Mouse (Mus musculus) testis, adult 2 months (tissue): Measurements from ENCODE around the gene Bcl2a1d. TPM values are rescaled to one million over a fixed set of nuclear protein-coding genes. Genes with fewer than 3 reads are reported as not detected.
"Not testable (repeated sequence)": the region's sequence is repeated elsewhere in the genome, so short reads cannot be mapped to it uniquely, and the experiment has no call there.

ENCODE experiments used
- H3K27ac ChIP-seq: fragments of 200-500 bp; 2 replicates; pipeline ENCODE4 v1.5.1; 2012; ENCODE audit warnings: low read depth, low read length; ENCODE audit not compliant: control insufficient read depth, insufficient read depth
- H3K27me3 ChIP-seq: fragments of 200-500 bp; 2 replicates; pipeline ENCODE4 v1.6.1; 2012; ENCODE audit warnings: mild to moderate bottlenecking, low read length, moderate library complexity; ENCODE audit not compliant: control insufficient read depth, insufficient read depth
- H3K36me3 ChIP-seq: fragments of 200-500 bp; 2 replicates; pipeline ENCODE4 v1.6.1; 2012; ENCODE audit warnings: mild to moderate bottlenecking, low read length; ENCODE audit not compliant: control insufficient read depth, insufficient read depth
- H3K4me1 ChIP-seq: fragments of 200-500 bp; 2 replicates; pipeline ENCODE4 v1.6.1; 2012; ENCODE audit warnings: low read length; ENCODE audit not compliant: control insufficient read depth, insufficient read depth
- H3K4me3 ChIP-seq: fragments of 200-500 bp; 2 replicates; pipeline ENCODE4 v1.5.1; 2012; ENCODE audit warnings: low read depth, mild to moderate bottlenecking, low read length, moderate library complexity, mixed read lengths; ENCODE audit not compliant: control insufficient read depth
- POLR2A ChIP-seq: fragments of 200-500 bp; IDR thresholded peaks from 2 replicates; pipeline ENCODE4 v1.6.1; 2012; ENCODE audit warnings: low read depth, mild to moderate bottlenecking, inconsistent platforms, low read length, moderate library complexity; ENCODE audit not compliant: control insufficient read depth
- polyA plus RNA-seq: library from polyadenylated mRNA; depleted of rRNA; stranded (reverse); fragments of >200 nt; gene quantifications from 2 replicates; pipeline ENCODE4 v1.2.3, GENCODE M21; 2012

The Bcl2a1d gene
- polyA plus RNA-seq, 1 experiment, result not detected

- 0 out of 2 replicates have a peak, but pooled peaks have one; percentile 13 for TF ChIP-seq POLR2A
- H3K27ac ChIP-seq, result peak overlapping the region; percentile 49; the same call in 1 of the 2 replicates
- not testable (repeated sequence) for H3K4me1 ChIP-seq
Measured at GRCm38 (mm10) chr9:88719073-88719921, 12.4 kb downstream of the Bcl2a1d start.

DNA sequence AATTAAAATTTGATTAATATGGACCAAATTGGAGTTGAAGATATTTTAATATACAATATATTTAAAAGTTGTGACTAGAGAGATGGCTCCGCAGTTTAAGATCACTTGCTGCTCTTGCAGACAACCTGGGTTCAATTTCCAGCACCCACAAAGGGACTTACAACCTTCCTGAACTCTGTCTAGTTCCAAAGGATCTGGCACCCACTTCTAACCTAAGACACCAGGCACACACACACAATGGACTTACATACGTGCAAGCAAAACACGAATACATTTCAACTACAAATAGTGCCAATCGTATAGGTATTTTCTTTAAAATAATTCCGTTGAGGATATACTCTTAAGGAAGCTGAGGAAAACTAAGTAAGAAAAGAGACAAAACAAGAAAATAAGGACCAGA is 13.1 kb downstream of the Bcl2a1d start:
- H3K4me3 ChIP-seq, H3K27me3 ChIP-seq, H3K27ac ChIP-seq, H3K4me1 ChIP-seq, H3K36me3 ChIP-seq: not testable (repeated sequence)

More at GRCm38 (mm10) chr9:88719073-88719921, 12.4 kb downstream of the Bcl2a1d start:
- not testable (repeated sequence) for H3K36me3 ChIP-seq, H3K27me3 ChIP-seq
- H3K4me3 ChIP-seq, result peak overlapping the region; percentile 68

DNA sequence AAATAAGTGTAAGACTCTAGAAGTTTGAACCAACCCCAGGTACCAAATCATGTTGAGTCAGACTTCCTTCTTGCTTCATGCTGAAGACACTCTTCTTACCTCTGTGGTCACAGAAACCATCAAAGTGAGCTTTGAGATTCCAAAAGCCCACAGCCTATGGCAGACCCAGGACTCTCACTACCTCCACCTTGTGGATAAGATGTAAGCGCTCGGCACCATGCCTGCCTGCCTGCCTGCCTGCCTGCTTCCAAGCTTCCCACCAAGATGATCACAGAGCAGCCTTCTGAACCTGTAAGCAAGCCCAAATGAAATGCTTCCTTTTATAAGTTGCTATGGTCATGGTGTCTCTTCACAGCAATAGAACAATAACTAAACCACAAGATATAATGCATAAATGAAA is 13.6 kb downstream of the Bcl2a1d start:
- not testable (repeated sequence) for H3K4me3 ChIP-seq, H3K36me3 ChIP-seq, H3K4me1 ChIP-seq, H3K27me3 ChIP-seq, H3K27ac ChIP-seq

DNA sequence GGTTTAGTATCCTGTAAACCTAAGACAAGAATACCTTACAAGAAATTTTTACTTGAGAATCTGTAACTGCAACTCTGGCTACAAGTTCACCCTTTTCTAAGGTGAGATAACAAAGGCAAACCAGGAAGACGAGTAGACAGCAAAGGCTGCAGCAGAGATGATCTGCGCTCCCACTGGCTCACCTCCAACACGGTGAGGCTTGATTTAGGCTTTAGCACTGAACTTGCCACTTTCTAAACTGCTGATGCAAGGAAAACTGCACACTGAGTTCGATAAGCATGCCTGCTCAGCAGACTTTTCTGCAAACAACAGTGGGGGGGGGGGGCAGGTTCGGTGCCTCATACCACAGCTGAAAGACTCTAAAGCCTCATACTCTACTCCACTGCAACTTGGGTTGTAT is 17.2 kb downstream of the Bcl2a1d start:
- not testable (repeated sequence) for H3K4me1 ChIP-seq, H3K4me3 ChIP-seq

GRCm38 (mm10) chr9:88712164-88712749 is 19.5 kb downstream of the Bcl2a1d start:
- not testable (repeated sequence) for H3K27ac ChIP-seq

More for the DNA sequence above, 17.2 kb downstream of the Bcl2a1d start:
- not testable (repeated sequence) for H3K36me3 ChIP-seq, H3K27ac ChIP-seq, H3K27me3 ChIP-seq

DNA sequence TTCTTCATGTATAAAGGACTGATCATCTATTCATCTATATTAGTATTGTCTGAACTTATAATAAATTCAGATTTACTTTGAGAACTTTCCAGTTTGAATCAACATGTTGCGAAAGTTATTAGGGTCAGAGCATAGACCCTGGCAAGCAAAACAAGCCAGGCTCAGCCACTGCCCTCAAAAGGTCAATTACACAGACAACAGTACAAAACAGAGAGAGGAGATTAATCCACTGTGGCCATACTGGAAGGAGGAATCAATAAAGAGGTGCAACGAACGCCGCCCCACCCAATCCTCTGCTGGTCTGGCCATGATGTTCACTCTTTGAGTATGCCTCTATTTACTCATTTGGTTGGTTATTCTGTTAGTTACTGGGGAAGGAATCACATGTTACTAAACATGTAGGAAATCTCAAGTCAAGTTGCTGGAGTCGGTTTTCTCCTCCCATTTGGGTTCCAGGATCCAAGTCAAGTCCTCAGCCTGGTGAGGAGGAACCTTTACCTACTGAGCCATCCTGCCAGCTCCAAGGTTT is 20.7 kb downstream of the Bcl2a1d start:
- not testable (repeated sequence) for H3K27ac ChIP-seq, H3K4me1 ChIP-seq, H3K27me3 ChIP-seq, H3K36me3 ChIP-seq, H3K4me3 ChIP-seq

More at GRCm38 (mm10) chr9:88712164-88712749, 19.5 kb downstream of the Bcl2a1d start:
- not testable (repeated sequence) for H3K27me3 ChIP-seq, H3K36me3 ChIP-seq, H3K4me3 ChIP-seq, H3K4me1 ChIP-seq

DNA sequence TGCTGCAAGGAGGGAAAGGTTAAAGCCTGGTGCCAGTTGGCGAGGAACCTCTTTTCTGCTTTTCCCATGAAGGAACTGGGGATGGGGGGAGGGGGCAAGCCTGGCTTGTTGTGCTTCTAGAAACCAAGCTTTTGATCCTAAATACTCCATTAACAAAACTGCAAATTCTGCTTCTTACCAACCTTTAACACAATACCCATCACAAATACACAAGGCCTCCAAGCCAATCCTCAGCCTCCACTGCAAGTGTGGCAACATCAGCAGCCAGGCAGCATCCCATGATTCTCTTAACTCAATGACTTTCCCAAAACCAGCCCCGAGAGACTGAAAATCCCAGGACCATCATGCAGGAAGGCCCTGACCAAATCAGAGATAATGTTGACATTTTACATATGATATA is 21.3 kb downstream of the Bcl2a1d start:
- not testable (repeated sequence) for H3K27me3 ChIP-seq, H3K27ac ChIP-seq, H3K4me3 ChIP-seq, H3K36me3 ChIP-seq, H3K4me1 ChIP-seq

DNA sequence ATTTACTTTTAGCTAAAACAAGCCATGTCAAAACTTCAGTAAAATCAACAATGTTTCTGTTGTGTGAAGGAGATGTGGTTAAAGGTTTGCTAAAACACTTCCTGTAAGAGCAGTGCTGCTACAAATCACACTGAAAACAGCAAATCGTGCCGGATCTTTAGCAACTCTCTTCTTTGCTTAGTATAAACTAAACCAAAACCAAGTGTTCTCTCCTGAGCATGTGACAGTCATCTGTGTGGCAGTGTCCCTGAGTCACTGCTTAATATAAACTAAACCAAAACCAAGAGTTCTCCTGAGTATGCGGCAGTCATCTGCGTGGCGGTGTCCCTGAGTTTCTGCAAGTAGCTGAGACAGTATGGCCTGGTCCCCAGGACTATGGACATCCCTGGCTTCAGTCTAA is 21.9 kb downstream of the Bcl2a1d start:
- H3K27ac ChIP-seq, H3K4me3 ChIP-seq, H3K27me3 ChIP-seq, H3K4me1 ChIP-seq, H3K36me3 ChIP-seq: not testable (repeated sequence)
